Mouse (Mus musculus): ENCODE results near the gene Rab31. TPM values are rescaled to one million over a fixed set of nuclear protein-coding genes. Genes with fewer than 3 reads are reported as not detected.

Rab31 gene
- polyA plus RNA-seq, 1 experiment from 2014 or later, result 64.8 TPM

GRCm38 (mm10) chr17:65729945-65730741, 42.4 kb downstream of the Rab31 start:
- no peaks in the 10 kb centered on the region for H3K27me3 ChIP-seq
- no peaks in the 10 kb centered on the region for H3K9me3 ChIP-seq
- 77% methylated on average over 15 of the region's 16 CpGs for WGBS
- H3K4me3 ChIP-seq, result no peak overlapping the region
- H3K27ac ChIP-seq (replicated peaks), result no peak overlapping the region
- ATAC-seq (ENCODE audit: low FRiP score, low read depth), result no peak
- no peak overlapping the region for H3K4me2 ChIP-seq (replicated peaks)
- no peaks in the 10 kb centered on the region for H3K36me3 ChIP-seq
- H3K4me1 ChIP-seq, result peaks cover 2% of the 10 kb centered on the region; the same call in 1 of the 2 replicates
- no peak overlapping the region for H3K9ac ChIP-seq (replicated peaks)

- no peak for ATAC-seq (ENCODE audit: low FRiP score, low read depth)
- no peaks in the 10 kb centered on the region for H3K36me3 ChIP-seq
- 86% methylated on average over 5 of the region's 5 CpGs for WGBS
These were observed 45.8 kb downstream of the Rab31 start for GRCm38 (mm10) chr17:65726755-65727154.

GRCm38 (mm10) chr17:65726274-65726673, 46.3 kb downstream of the Rab31 start:
- no peaks in the 10 kb centered on the region for H3K27me3 ChIP-seq
- no peaks in the 10 kb centered on the region for H3K9me3 ChIP-seq
- no peaks in the 10 kb centered on the region for H3K36me3 ChIP-seq
- no peak overlapping the region for H3K4me2 ChIP-seq (replicated peaks)
- H3K4me1 ChIP-seq, result peaks cover 2% of the 10 kb centered on the region; the same call in 1 of the 2 replicates
- H3K4me3 ChIP-seq, result no peak overlapping the region
- H3K27ac ChIP-seq (replicated peaks), result no peak overlapping the region
- 83% methylated on average over 6 of the region's 6 CpGs for WGBS
- no peak for ATAC-seq (ENCODE audit: low FRiP score, low read depth)
- H3K9ac ChIP-seq (replicated peaks), result no peak overlapping the region

More at GRCm38 (mm10) chr17:65726755-65727154, 45.8 kb downstream of the Rab31 start:
- no peaks in the 10 kb centered on the region for H3K9me3 ChIP-seq
- no peak overlapping the region for H3K4me2 ChIP-seq (replicated peaks)
- H3K4me1 ChIP-seq, result peaks cover 2% of the 10 kb centered on the region; the same call in 1 of the 2 replicates
- no peak overlapping the region for H3K27ac ChIP-seq (replicated peaks)
- no peak overlapping the region for H3K9ac ChIP-seq (replicated peaks)
- H3K27me3 ChIP-seq, result no peaks in the 10 kb centered on the region
- H3K4me3 ChIP-seq, result no peak overlapping the region

GRCm38 (mm10) chr17:65725814-65726213, 46.7 kb downstream of the Rab31 start:
- peaks cover 2% of the 10 kb centered on the region; the same call in 1 of the 2 replicates for H3K4me1 ChIP-seq
- H3K27ac ChIP-seq (replicated peaks), result peak overlapping the region; percentile 42; the same call in 1 of the 2 replicates
- no peak overlapping the region for H3K4me2 ChIP-seq (replicated peaks)
- WGBS, result 65% methylated on average over 2 of the region's 2 CpGs
- no peaks in the 10 kb centered on the region for H3K9me3 ChIP-seq
- H3K9ac ChIP-seq (replicated peaks), result no peak overlapping the region
- no peak overlapping the region for H3K4me3 ChIP-seq
- no peaks in the 10 kb centered on the region for H3K27me3 ChIP-seq
- no peak for ATAC-seq (ENCODE audit: low FRiP score, low read depth)
- H3K36me3 ChIP-seq, result no peaks in the 10 kb centered on the region

- WGBS, result 34% methylated on average over 8 of the region's 8 CpGs
- H3K4me2 ChIP-seq (replicated peaks), result no peak overlapping the region
- 0 out of 2 replicates have a peak, but pooled peaks cover under 1% of the 10 kb centered on the region for H3K36me3 ChIP-seq
- H3K4me3 ChIP-seq, result no peak overlapping the region
- no peaks in the 10 kb centered on the region for H3K27me3 ChIP-seq
- H3K27ac ChIP-seq (replicated peaks), result no peak overlapping the region
- no peaks in the 10 kb centered on the region for H3K9me3 ChIP-seq
- peaks cover 2% of the 10 kb centered on the region; the same call in 1 of the 2 replicates for H3K4me1 ChIP-seq
- no peak for ATAC-seq (ENCODE audit: low FRiP score, low read depth)
- H3K9ac ChIP-seq (replicated peaks), result no peak overlapping the region
These were observed 47.2 kb downstream of the Rab31 start for GRCm38 (mm10) chr17:65725381-65725780.

GRCm38 (mm10) chr17:65724254-65724653, 48.3 kb downstream of the Rab31 start:
- Histone ChIP-seq H3K27me3 (no peaks in the 10 kb centered on the region), H3K4me3 (no peak overlapping the region), H3K9ac (replicated peaks) (no peak overlapping the region), H3K36me3 (peaks cover 8% of the 10 kb centered on the region; the same call in 1 of the 2 replicates), H3K9me3 (no peaks in the 10 kb centered on the region), H3K4me1 (peaks cover 2% of the 10 kb centered on the region; the same call in 1 of the 2 replicates), H3K27ac (replicated peaks) (no peak overlapping the region), H3K4me2 (replicated peaks) (no peak overlapping the region)
- WGBS, result 92% methylated on average over 11 of the region's 11 CpGs
- no peak for ATAC-seq (ENCODE audit: low FRiP score, low read depth)

GRCm38 (mm10) chr17:65723633-65724032, 48.9 kb downstream of the Rab31 start:
- no peak overlapping the region for H3K4me3 ChIP-seq
- no peak overlapping the region for H3K9ac ChIP-seq (replicated peaks)
- 90% methylated on average over 8 of the region's 8 CpGs for WGBS
- H3K27me3 ChIP-seq, result no peaks in the 10 kb centered on the region
- no peaks in the 10 kb centered on the region for H3K9me3 ChIP-seq
- peaks cover 2% of the 10 kb centered on the region; the same call in 1 of the 2 replicates for H3K4me1 ChIP-seq
- H3K27ac ChIP-seq (replicated peaks), result no peak overlapping the region
- H3K36me3 ChIP-seq, result peaks cover 8% of the 10 kb centered on the region; the same call in 1 of the 2 replicates
- H3K4me2 ChIP-seq (replicated peaks), result no peak overlapping the region
- ATAC-seq (ENCODE audit: low FRiP score, low read depth), result no peak

GRCm38 (mm10) chr17:65721330-65721729, 51.2 kb downstream of the Rab31 start:
- Histone ChIP-seq H3K4me3 (no peak overlapping the region), H3K9ac (replicated peaks) (no peak overlapping the region), H3K9me3 (no peaks in the 10 kb centered on the region), H3K4me2 (replicated peaks) (no peak overlapping the region), H3K36me3 (peaks cover 15% of the 10 kb centered on the region), H3K27ac (replicated peaks) (no peak overlapping the region), H3K27me3 (no peaks in the 10 kb centered on the region), H3K4me1 (peaks cover 2% of the 10 kb centered on the region; the same call in 1 of the 2 replicates)
- no peak for ATAC-seq (ENCODE audit: low FRiP score, low read depth)

GRCm38 (mm10) chr17:65719826-65720225, 52.7 kb downstream of the Rab31 start:
- Histone ChIP-seq H3K9me3 (no peaks in the 10 kb centered on the region), H3K27ac (replicated peaks) (no peak overlapping the region), H3K27me3 (no peaks in the 10 kb centered on the region), H3K4me1 (no peaks in the 10 kb centered on the region), H3K4me2 (replicated peaks) (no peak overlapping the region), H3K4me3 (no peak overlapping the region), H3K36me3 (peaks cover 15% of the 10 kb centered on the region), H3K9ac (replicated peaks) (no peak overlapping the region)
- 93% methylated on average over 5 of the region's 5 CpGs for WGBS
- ATAC-seq (ENCODE audit: low FRiP score, low read depth), result no peak

- Histone ChIP-seq H3K27ac (replicated peaks) (no peak overlapping the region), H3K9me3 (no peaks in the 10 kb centered on the region), H3K36me3 (peaks cover 15% of the 10 kb centered on the region), H3K4me1 (no peaks in the 10 kb centered on the region), H3K4me2 (replicated peaks) (no peak overlapping the region), H3K4me3 (no peak overlapping the region), H3K9ac (replicated peaks) (no peak overlapping the region), H3K27me3 (no peaks in the 10 kb centered on the region)
- no peak for ATAC-seq (ENCODE audit: low FRiP score, low read depth)
- WGBS, result 93% methylated on average over 2 of the region's 2 CpGs
These were observed 54.0 kb downstream of the Rab31 start for GRCm38 (mm10) chr17:65718578-65718977.

GRCm38 (mm10) chr17:65717658-65718199, 54.8 kb downstream of the Rab31 start:
- Histone ChIP-seq H3K27ac (replicated peaks) (no peak overlapping the region), H3K9ac (replicated peaks) (no peak overlapping the region), H3K27me3 (no peaks in the 10 kb centered on the region), H3K4me2 (replicated peaks) (no peak overlapping the region), H3K36me3 (peaks cover 15% of the 10 kb centered on the region), H3K9me3 (no peaks in the 10 kb centered on the region), H3K4me3 (no peak overlapping the region), H3K4me1 (no peaks in the 10 kb centered on the region)
- ATAC-seq (ENCODE audit: low FRiP score, low read depth), result no peak
- 90% methylated on average over 4 of the region's 4 CpGs for WGBS

- peaks cover 25% of the 10 kb centered on the region for H3K36me3 ChIP-seq
- no peak overlapping the region for H3K4me3 ChIP-seq
- WGBS, result 90% methylated on average over 8 of the region's 8 CpGs
- peaks cover 17% of the 10 kb centered on the region for H3K9me3 ChIP-seq
- H3K4me2 ChIP-seq (replicated peaks), result no peak overlapping the region
- no peak overlapping the region for H3K27ac ChIP-seq (replicated peaks)
- H3K9ac ChIP-seq (replicated peaks), result no peak overlapping the region
- no peaks in the 10 kb centered on the region for H3K4me1 ChIP-seq
- H3K27me3 ChIP-seq, result no peaks in the 10 kb centered on the region
- no peak for ATAC-seq (ENCODE audit: low FRiP score, low read depth)
These were observed 58.5 kb downstream of the Rab31 start for GRCm38 (mm10) chr17:65714060-65714459.
